Mouse (Mus musculus) ovary, adult 2 months (tissue): ENCODE results near the gene Prss12. TPM values are rescaled to one million over a fixed set of nuclear protein-coding genes. Genes with fewer than 3 reads are reported as not detected.

Source experiments
- polyA plus RNA-seq: library from polyadenylated mRNA; depleted of rRNA; stranded (reverse); fragments of >200 nt; gene quantifications from 2 replicates; pipeline ENCODE4 v1.2.3, GENCODE M21; 2012; rRNA removed

The Prss12 gene
- polyA plus RNA-seq, result 1.0 and 3.2 TPM in 2 replicates

GRCm38 (mm10) chr3:123446708-123447537 lies at the start of gene Prss12:
Gene Prss12 (plus strand): TSS chr3:123446913.

Other genes with a start within 250 kb of the Prss12 start
- 11.9 and 18.8 TPM in 2 replicates for gene Synpo2, start 210.8 kb upstream of the Prss12 start, polyA plus RNA-seq
- gene Sec24d, start 179.5 kb upstream of the Prss12 start, polyA plus RNA-seq, result 126 and 150 TPM in 2 replicates
- gene Mettl14, start 60.8 kb upstream of the Prss12 start, polyA plus RNA-seq, result 4.2 and 5.1 TPM in 2 replicates
- 0.17 and 0.20 TPM in 2 replicates for gene Ndst3, start 243.9 kb downstream of the Prss12 start, polyA plus RNA-seq